Mouse (Mus musculus) CD4-positive naive resting alpha-beta T cell, adult 57 days (primary cell): ENCODE results near the gene Tsx. TPM values are rescaled to one million over a fixed set of nuclear protein-coding genes. Genes with fewer than 3 reads are reported as not detected.

Experiments used
- total RNA-seq: library from RNA; stranded (reverse); gene quantifications from one replicate; pipeline ENCODE4 v1.2.4, GENCODE M21; 2023

The Tsx gene
- total RNA-seq, result 0.77 TPM

DNA sequence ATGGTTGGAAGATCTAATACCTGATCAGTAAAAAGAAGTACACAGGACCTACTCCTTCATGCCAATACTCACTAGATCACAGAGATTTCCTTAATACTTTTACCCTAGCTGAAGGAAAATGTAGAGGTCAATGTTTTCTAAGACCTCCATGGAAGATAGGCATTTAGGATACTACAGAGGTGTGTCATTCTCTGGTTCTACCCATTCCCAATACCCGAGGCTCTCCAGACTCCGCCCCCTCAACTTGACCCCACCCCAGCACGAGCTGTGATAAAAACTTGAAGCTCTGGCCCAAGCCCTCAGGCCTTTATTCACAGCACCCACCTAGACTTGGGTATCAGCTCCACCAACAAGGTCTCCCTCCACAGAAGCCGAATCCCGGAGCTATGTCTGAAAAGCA lies at the start of gene Tsx:
Gene Tsx (plus strand): TSS at position 301 of the 400 bp plus-strand sequence.

DNA sequence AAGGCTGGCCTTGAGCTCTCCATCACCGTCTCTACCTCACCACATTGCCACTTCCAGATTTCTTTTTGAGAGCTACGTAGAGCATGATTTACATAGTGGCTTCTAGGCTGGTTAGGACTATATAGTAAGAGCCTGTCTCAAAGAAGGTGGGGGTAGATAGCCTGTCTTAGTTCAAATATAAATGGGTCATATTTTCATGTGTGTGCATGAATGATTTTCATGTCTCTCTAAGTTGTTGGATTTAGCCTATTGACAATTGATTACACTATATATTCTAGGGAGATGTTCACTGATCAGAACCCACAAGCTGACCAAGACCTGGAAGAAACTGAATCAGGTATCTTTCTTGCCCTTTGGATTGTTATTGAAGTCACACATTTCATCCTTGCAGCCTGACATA lies 7.4 kb downstream of the Tsx start, which contains the start of gene Gm26992:
Gene Gm26992 (plus strand): TSS at position 301 of the 400 bp plus-strand sequence.

Other genes starting within 250 kb of the Tsx start
- gene Nap1l2, start 227.8 kb upstream of the Tsx start, total RNA-seq, result not detected
- gene Cdx4, start 93.1 kb upstream of the Tsx start, total RNA-seq, result not detected
- gene Chic1, start 58.0 kb upstream of the Tsx start, total RNA-seq, result 2.1 TPM
- gene Gm26992, start 7.5 kb downstream of the Tsx start, total RNA-seq, result not detected
- gene Zcchc13, start 216.1 kb downstream of the Tsx start, total RNA-seq, result not detected